Mouse (Mus musculus): ENCODE results near the gene Syt12. TPM values are rescaled to one million over a fixed set of nuclear protein-coding genes. Genes with fewer than 3 reads are reported as not detected.

Syt12 gene
- polyA plus RNA-seq, 1 experiment from 2014 or later = 1.8 TPM

DNA sequence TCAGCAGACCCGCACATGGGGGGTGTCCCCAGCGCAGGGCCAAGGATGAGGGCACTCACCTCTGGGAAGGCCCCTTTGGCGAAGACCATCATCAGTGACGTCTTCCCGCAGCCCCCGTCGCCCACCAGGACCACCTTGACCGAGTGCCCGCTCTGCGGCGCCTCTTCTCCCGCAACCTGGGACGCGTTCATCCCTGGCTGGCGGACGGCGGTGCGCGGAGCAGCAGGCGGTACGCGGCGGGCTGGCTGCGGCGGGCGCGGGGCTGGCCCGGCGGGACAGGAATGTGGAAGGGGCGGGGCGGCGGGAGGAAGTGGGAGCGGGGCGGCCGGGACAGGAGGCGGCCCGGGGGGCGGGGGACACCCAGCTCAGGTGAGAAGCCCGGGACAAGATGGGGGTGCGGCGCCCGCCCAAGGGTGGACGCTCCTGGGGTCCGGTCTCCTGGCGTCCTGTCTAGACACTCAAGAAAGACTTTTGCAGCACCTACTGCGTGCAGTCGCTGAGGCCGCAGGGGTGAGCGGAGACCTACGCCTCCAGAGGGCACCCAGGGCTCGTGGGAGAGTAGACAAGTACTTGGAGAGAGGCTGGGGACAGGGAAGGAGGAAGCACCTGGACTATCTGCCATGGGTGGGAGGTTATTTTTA is 38.0 kb downstream of the Syt12 start, which contains the start of gene Rhod:
Gene Rhod, minus strand, starts transcription at position 272 of the 641 bp plus-strand sequence.
- TF ChIP-seq CTCF (IDR thresholded peaks at IDR 0.05; ENCODE audit: low read depth) = no peak
- Histone ChIP-seq H3K9ac (peak within 1 kb of the TSS; percentile 79), H3K4me3 (ENCODE audit: low read depth, low read length) (peak within 1 kb of the TSS; percentile 76), H3K36me3 (ENCODE audit: insufficient read depth) (peaks cover 4% of the 10 kb centered on the region; the same call in 1 of the 2 replicates), H3K4me2 (peak within 1 kb of the TSS; percentile 88), H3K9me3 (ENCODE audit: low read depth, low read length) (no peaks in the 10 kb centered on the region), H3K27ac (ENCODE audit: low read depth) (peak within 1 kb of the TSS; percentile 46; the same call in 1 of the 2 replicates), H3K4me1 (ENCODE audit: insufficient read depth) (peaks cover 15% of the 10 kb centered on the region), H3K27me3 (ENCODE audit: insufficient read depth, low read length) (no peaks in the 10 kb centered on the region)
- under 1% methylated on average over 50 of the region's 51 CpGs for WGBS
- ATAC-seq (ENCODE audit: insufficient read depth) (peak; percentile 65), DNase-seq (peak; percentile 72)

DNA sequence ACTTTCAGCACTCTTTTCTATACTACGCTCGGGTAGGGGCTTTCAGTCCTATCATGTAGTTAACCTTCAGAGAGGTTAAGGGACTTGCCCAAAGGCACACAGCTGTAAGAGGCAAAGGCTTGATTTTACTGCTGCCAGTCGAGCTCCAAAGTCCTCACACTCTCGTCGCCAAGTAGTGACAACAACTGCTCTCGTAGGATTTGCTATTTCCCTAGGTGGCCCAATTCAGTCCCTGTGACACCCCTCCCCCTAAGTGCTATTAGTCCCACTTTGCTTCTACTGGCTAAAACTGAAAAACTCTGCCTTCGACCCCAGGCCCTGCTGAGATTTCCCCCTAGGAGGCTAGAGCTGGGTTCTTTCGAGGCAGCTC is 38.5 kb downstream of the Syt12 start:
- Histone ChIP-seq H3K9ac (peak overlapping the region; percentile 79), H3K4me2 (peak overlapping the region; percentile 88), H3K9me3 (ENCODE audit: low read depth, low read length) (no peaks in the 10 kb centered on the region), H3K27ac (ENCODE audit: low read depth) (peak overlapping the region; percentile 46; the same call in 1 of the 2 replicates), H3K36me3 (ENCODE audit: insufficient read depth) (peaks cover 4% of the 10 kb centered on the region; the same call in 1 of the 2 replicates), H3K27me3 (ENCODE audit: insufficient read depth, low read length) (no peaks in the 10 kb centered on the region), H3K4me1 (ENCODE audit: insufficient read depth) (peaks cover 15% of the 10 kb centered on the region), H3K4me3 (ENCODE audit: low read depth, low read length) (peak overlapping the region; percentile 76)
- DNase-seq = peak; percentile 43
- TF ChIP-seq CTCF (IDR thresholded peaks at IDR 0.05; ENCODE audit: low read depth) = no peak
- WGBS = 6% methylated on average over 8 of the region's 8 CpGs
- ATAC-seq (ENCODE audit: insufficient read depth) = no peak

DNA sequence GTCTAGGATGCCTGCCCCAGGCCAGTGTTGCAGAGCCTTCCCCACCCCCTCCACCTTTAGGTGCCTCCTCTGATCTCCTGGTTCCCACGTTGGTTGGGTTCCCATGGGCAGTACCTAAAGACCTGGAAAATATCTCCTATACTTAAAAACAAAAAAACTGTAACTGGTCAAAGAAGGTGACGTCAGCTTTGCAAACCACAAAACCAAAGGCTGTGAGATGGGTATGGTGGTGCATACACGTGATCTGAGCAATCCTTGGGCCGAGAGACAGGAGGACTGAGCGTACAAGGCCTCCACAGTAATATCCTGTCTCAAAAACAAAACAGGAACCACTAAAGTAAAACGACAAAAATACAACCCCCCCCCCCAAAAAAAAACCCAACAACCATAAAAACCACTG is 39.4 kb downstream of the Syt12 start:
- WGBS = 70% methylated on average over 6 of the region's 6 CpGs
- DNase-seq = no peak
- no peak overlapping the region for H3K4me3 ChIP-seq (ENCODE audit: low read depth, low read length)
- no peak overlapping the region for H3K9ac ChIP-seq
- H3K27ac ChIP-seq (ENCODE audit: low read depth) = no peak overlapping the region
- no peak for TF ChIP-seq CTCF (IDR thresholded peaks at IDR 0.05; ENCODE audit: low read depth)
- H3K4me2 ChIP-seq = peak overlapping the region; percentile 88
- no peaks in the 10 kb centered on the region for H3K27me3 ChIP-seq (ENCODE audit: insufficient read depth, low read length)
- H3K4me1 ChIP-seq (ENCODE audit: insufficient read depth) = peaks cover 15% of the 10 kb centered on the region
- H3K36me3 ChIP-seq (ENCODE audit: insufficient read depth) = peaks cover 4% of the 10 kb centered on the region; the same call in 1 of the 2 replicates
- H3K9me3 ChIP-seq (ENCODE audit: low read depth, low read length) = no peaks in the 10 kb centered on the region
- no peak for ATAC-seq (ENCODE audit: insufficient read depth)

DNA sequence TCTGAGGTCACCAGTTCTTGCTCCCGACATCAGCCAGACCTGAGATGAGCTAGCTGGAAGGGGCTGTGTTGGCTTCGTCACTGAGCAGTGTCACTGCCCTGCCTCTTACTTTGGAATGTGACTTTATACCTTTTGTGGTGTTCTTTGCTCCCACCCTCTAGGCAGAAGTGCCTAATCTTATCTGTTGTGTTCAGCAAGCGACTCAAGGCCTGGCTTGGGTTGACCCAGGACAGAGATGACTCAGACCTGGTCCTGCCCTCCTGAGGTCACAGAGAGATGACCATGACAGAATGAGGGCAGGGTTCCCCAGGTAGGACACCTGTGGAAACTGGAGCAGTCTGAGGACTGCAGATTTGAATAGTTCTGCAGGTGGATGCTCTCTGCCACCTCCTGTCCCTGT is 41.0 kb downstream of the Syt12 start:
- H3K36me3 ChIP-seq (ENCODE audit: insufficient read depth) = peaks cover 13% of the 10 kb centered on the region
- ATAC-seq (ENCODE audit: insufficient read depth) (no peak), DNase-seq (no peak)
- WGBS = 81% methylated on average over 3 of the region's 3 CpGs
- TF ChIP-seq CTCF (IDR thresholded peaks at IDR 0.05; ENCODE audit: low read depth) = no peak
- no peaks in the 10 kb centered on the region for H3K9me3 ChIP-seq (ENCODE audit: low read depth, low read length)
- H3K27ac ChIP-seq (ENCODE audit: low read depth) = no peak overlapping the region
- H3K4me2 ChIP-seq = no peak overlapping the region
- H3K9ac ChIP-seq = no peak overlapping the region
- H3K4me1 ChIP-seq (ENCODE audit: insufficient read depth) = peaks cover 12% of the 10 kb centered on the region
- H3K27me3 ChIP-seq (ENCODE audit: insufficient read depth, low read length) = no peaks in the 10 kb centered on the region
- H3K4me3 ChIP-seq (ENCODE audit: low read depth, low read length) = no peak overlapping the region

DNA sequence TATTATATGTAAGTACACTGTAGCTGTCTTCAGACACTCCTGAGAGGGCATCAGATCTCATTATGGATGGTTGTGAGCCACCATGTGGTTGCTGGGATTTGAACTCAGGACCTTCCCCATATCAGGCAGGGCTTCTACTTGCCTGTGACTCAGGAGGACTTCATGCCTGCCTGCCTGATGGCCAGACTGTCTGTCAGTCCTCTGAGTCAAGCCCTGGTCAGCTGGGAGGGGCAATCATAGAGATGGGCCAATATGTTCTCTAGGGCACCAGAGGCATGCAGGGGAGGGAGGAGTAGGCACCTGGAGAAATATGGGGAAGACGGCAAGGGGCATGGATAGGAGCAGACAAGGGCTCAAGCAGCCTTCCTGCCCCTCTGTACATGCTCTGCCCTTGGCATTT is 42.2 kb downstream of the Syt12 start:
- no peak overlapping the region for H3K4me3 ChIP-seq (ENCODE audit: low read depth, low read length)
- H3K9me3 ChIP-seq (ENCODE audit: low read depth, low read length) = no peaks in the 10 kb centered on the region
- peaks cover 5% of the 10 kb centered on the region; the same call in 1 of the 2 replicates for H3K4me1 ChIP-seq (ENCODE audit: insufficient read depth)
- no peaks in the 10 kb centered on the region for H3K27me3 ChIP-seq (ENCODE audit: insufficient read depth, low read length)
- no peak for ATAC-seq (ENCODE audit: insufficient read depth)
- 95% methylated on average over 1 of the region's 1 CpGs for WGBS
- DNase-seq = no peak
- peaks cover 24% of the 10 kb centered on the region for H3K36me3 ChIP-seq (ENCODE audit: insufficient read depth)
- no peak overlapping the region for H3K4me2 ChIP-seq
- H3K9ac ChIP-seq = no peak overlapping the region
- H3K27ac ChIP-seq (ENCODE audit: low read depth) = no peak overlapping the region
- TF ChIP-seq CTCF (IDR thresholded peaks at IDR 0.05; ENCODE audit: low read depth) = no peak

DNA sequence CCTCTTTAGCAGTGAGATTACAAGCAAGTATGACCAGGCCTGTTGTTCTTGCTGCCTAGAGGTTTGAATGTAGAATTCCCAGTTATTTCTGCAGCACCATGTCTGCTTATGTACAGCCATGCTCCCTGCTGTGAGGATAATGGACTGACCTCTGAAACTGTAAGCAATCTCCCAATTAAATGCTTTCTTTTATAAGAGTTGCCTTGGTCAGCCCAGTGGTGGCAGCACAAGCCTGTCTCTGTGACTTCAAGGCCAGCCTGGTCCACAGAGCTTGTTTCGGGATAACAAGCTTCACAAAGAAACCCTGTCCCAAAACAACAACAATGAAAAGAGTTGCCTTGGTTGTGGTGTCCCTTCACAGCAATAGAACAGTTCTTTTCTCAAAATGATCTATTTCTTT is 43.5 kb downstream of the Syt12 start:
- H3K36me3 ChIP-seq (ENCODE audit: insufficient read depth) = peaks cover 29% of the 10 kb centered on the region
- no peak overlapping the region for H3K4me3 ChIP-seq (ENCODE audit: low read depth, low read length)
- no peak for TF ChIP-seq CTCF (IDR thresholded peaks at IDR 0.05; ENCODE audit: low read depth)
- H3K4me1 ChIP-seq (ENCODE audit: insufficient read depth) = peaks cover 5% of the 10 kb centered on the region; the same call in 1 of the 2 replicates
- H3K4me2 ChIP-seq = no peak overlapping the region
- WGBS = 87% methylated on average over 1 of the region's 1 CpGs
- ATAC-seq (ENCODE audit: insufficient read depth) (no peak), DNase-seq (no peak)
- H3K9ac ChIP-seq = no peak overlapping the region
- H3K27ac ChIP-seq (ENCODE audit: low read depth) = no peak overlapping the region
- no peaks in the 10 kb centered on the region for H3K27me3 ChIP-seq (ENCODE audit: insufficient read depth, low read length)
- no peaks in the 10 kb centered on the region for H3K9me3 ChIP-seq (ENCODE audit: low read depth, low read length)

DNA sequence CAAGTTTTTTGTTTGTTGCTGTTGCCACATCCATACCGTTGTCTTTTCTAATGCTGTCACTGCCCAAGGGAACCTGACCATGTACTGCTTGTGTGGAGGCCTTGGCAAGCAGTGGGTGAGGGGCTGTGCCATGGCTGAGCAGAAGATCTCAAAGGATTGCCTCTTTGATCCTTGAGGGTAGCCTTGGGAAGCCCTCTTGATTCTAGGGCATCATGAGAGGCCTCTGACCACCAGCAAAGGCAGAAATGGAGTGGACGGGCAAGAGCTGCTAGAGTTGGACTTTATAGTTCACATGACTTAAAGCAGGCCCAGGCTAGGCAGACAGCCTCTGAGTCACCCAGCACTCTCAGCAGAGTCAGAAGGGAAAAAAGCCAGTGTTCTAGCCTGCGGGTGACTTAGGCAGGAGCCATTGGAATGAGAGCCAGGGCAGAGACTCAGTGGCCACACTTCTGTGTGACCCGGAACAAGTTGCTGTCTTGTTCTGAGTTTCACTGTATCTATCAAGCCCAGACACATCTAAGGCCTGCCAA is 47.1 kb downstream of the Syt12 start:
- H3K36me3 ChIP-seq (ENCODE audit: insufficient read depth) = peaks cover 41% of the 10 kb centered on the region

More for the DNA sequence above, 47.1 kb downstream of the Syt12 start:
- Histone ChIP-seq H3K4me2 (no peak overlapping the region), H3K27ac (ENCODE audit: low read depth) (no peak overlapping the region), H3K4me3 (ENCODE audit: low read depth, low read length) (no peak overlapping the region), H3K4me1 (ENCODE audit: insufficient read depth) (no peaks in the 10 kb centered on the region), H3K27me3 (ENCODE audit: insufficient read depth, low read length) (no peaks in the 10 kb centered on the region), H3K9ac (no peak overlapping the region), H3K9me3 (ENCODE audit: low read depth, low read length) (no peaks in the 10 kb centered on the region)
- no peak for ATAC-seq (ENCODE audit: insufficient read depth)
- WGBS = 87% methylated on average over 4 of the region's 4 CpGs
- TF ChIP-seq CTCF (IDR thresholded peaks at IDR 0.05; ENCODE audit: low read depth) = no peak
- DNase-seq = no peak

Data from lung, embryonic 14.5 days (tissue).